Mouse (Mus musculus) embryo, embryonic 11 days (tissue): ENCODE data around the gene Ear6.
"Not testable (repeated sequence)": the region's sequence is repeated elsewhere in the genome, so short reads cannot be mapped to it uniquely, and the experiment has no call there.

Experiments
- DNase-seq: peaks from one replicate; pipeline ENCODE4 v3.0.0-alpha.2; 2015

The Ear6 gene

DNA sequence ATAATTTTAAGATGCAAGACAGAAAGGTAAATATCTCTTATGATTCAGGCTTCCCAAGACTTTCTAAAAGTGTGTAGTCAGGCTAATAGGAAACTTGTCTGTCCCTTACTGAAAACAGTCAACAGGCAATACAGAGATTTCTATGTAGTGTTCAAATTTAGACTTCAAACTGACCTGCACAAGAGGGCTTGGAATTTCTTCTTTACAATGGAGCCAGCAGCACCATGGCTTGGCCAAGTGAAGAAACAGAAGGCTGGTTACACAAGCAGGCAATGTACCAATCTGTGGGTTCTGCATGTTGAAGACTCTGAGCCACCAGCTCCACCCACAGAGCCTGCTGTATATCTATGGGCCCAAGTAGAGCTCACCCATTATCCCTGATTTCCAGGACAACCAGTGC is at the start of gene Ear6:
TSS of gene Ear6 (plus strand) at position 301 of the 400 bp plus-strand sequence.
- no peak for DNase-seq

DNA sequence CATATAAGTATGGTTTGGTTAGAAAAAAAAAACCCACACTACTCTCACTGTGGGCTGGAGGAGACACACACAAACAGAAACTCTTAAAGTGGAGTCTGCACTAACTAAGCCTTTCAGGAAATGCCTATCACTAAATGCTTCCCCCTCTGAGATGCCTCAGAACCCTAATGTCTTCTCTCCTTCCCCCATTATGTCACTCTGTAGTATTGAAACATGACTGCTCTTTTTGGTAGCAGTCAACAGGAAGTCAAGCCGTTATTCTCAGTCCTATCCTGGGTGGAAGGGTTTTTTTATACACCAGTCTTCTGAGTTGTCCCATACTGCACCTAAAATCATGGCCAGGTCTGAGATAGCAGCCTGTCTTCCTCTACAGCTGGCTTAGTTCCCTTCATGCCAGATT is 26.9 kb upstream of the Ear6 start:
- DNase-seq, result no peak

DNA sequence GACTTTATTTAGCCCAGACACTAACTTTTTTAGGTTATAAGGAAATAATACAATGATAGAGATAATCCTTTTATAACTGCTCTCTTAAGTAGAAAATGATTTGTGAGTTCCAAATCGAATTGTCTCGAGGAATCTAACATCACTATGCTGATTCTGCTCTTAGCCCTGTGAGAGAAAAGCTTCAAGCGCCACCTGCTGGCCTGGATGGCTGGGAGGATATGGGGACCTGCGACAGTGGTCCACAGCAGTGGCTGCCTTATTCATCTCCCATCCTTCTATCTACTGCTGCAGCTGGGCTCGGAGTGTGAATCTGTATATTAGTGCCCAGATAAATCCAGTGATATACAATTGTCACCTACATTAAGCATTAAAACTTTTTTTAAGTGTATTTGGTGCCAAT is 25.7 kb upstream of the Ear6 start:
- DNase-seq, result not testable (repeated sequence)

DNA sequence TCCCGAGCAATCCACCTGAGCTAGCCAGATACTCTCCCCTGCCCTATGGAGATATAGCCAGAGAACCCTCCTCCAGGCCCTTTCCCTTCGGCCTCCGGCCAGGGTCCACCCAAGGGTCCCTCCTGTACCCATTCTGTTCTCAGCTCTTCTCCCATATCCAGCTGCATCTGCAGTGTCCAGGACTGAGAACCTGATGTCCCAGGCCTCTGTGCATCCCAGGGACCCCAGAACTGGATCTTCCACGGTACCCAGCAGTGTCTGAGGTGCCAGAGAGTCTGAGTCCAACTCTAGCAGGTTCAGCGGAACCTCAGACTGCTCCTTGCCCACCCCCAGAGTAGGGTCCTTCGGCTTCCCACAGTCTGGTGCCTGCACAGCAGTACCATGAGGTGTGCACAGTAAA is 24.3 kb upstream of the Ear6 start:
- no peak for DNase-seq

DNA sequence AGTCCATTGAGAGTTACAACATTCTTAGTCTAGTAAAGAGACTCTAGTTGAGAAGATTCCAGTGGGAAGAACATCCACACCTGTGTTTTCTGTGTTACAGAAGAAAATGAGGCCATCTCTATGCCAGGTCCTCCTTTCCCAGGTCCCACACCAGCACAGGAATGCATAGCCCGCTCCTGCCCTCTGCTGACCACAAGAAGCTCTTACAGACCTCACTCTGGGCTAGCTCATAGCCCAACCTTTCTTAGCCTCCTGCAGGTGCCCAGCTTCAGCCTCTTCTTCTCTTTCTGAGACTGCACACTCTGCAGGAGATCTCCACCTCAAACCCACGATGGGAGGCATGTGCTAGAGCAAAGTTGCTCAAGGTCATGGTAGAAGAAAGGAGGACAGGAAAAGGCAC is 15.0 kb upstream of the Ear6 start:
- not testable (repeated sequence) for DNase-seq

DNA sequence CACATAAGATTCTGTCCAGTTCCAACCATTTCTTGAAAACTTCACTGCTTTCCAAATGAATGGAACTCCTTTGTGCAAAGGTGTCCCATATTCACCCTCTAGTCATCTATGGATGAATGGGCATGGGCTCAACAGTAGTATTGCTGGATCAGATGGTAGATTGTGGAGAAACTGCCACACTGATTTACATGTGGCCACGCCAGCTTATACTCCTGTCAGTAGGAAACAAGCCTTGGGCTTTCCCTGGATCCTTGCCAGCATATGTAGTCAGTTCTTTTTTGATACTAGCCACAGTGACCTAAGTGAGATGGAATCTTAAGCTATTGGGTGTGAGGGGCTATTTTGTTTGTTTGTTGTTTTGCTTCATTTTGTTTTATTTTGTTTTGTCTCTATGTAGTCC is 11.2 kb upstream of the Ear6 start:
- DNase-seq, result no peak

DNA sequence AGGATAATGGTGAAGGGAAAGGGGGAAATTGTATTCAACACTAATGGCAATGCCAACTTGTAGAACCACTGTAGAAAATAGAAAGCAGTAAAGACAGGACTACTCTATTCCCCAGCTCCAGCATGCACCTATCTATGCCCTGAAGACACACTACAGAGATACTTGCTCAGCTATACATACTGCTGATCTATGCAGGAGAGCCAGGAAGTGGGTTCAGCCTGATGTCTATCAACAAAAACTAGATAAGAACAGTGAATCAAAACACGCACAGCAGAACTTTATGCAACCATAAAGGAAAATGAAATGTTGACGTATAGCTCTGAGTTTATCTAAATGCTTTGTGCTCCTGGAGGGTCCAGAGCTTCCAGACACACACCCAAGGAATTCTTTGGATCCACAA is 10.7 kb upstream of the Ear6 start:
- DNase-seq, result no peak

DNA sequence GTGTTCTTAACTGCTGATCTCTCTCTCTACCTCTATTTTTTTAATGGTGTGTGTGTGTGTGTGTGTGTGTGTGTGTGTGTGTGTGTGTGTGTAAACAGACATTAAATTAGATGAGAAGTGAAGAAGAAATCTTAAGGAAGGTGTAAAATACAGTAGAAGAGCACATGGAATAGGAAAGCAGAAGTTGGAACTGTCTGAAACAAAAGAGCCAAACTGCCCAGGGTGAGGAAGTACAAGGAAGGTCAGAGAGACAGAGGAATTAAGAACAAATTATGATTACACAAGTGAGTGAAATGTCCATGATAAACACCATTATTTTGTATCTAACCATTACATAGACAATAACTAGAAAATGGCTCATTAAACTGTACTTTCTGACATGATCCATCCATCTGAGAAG is 9.6 kb upstream of the Ear6 start:
- DNase-seq, result no peak

DNA sequence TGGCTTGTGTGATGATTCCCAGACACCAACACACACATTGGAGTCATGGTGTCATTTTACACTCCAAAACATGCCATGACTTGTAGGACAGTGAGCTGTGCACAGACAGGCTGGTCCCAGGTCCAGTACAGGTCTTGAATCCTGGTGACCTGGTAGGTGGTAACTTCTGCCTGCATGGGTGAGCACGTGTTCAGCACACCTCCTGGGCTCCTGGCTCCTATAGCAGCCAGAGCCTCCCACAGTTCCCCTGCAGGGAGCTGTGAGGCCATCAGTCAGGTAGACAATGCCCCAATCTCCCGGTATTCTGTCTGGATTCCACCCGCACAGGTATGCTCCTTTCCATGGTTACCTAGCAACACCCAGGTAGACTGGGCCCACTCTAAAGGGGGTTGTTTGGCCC is 6.9 kb upstream of the Ear6 start:
- DNase-seq, result no peak

DNA sequence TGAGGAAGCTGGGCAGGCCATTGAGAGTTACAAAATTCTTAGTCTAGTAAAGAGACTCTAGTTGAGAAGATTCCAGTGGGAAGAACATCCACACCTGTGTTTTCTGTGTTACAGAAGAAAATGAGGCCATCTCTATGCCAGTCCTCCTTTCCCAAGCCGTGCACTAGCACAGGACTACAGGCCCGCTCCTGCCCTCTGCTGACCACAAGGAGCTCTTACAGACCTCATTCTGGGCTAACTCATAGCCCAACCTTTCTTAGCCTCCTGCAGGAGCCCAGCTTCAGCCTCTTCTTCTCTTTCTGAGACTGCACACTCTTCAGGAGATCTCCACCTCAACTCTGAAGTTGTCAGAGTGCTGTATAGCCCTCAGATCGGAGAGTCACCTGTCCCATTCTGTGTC is 2.5 kb upstream of the Ear6 start:
- DNase-seq, result peak; percentile 37

DNA sequence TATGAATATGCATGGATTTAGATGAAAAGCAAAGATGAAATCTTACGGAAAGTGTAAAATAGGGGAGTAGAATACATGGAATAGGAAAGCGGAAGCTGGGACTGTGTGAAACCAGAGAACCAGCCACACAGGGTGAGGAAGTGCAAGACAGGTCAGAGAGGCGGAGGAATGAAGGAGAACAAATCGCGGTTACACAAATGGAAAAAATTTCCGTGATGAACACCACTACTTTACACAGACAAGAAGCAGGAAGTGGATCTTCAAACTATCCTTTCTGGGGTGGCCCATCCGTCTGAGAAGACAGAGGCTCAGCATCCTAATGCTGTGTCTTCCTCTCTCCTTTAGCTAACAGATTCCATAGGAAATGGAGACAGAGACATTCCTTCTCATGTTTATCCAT is 1.8 kb downstream of the Ear6 start:
- not testable (repeated sequence) for DNase-seq

DNA sequence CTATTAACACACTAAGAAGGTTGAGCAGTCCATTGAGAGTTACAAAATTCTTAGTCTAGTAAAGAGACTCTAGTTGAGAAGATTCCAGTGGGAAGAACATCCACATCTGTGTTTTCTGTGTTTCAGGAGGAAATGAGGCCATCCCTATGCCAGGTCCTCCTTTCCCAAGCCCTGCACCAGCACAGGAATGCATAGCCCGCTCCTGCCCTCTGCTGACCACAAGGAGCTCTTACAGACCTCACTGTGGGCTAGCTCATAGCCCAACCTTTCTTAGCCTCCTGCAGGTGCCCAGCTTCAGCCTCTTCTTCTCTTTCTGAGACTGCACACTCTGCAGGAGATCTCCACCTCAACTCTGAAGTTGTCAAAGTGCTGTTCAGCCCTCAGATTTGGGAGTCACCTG is 10.1 kb downstream of the Ear6 start:
- peak; percentile 44 for DNase-seq

DNA sequence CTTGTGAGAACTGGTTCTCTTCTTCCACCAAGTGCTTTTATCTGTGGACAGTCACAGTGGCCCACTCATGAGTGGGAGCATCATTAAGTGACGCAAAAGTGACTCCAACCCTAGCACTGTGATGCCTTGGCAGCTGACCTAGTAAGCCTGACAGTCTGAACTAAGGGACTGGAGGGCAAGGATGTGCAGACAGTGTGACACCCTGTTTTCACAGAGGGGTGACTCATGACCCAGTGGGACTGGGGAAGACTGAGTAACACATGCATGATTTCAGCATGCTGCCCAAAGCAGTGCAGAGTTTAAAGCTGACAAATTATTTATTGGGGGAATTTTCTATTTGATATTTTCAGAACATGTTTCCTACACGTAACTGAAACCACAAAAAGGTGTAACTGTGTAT is 17.3 kb downstream of the Ear6 start:
- no peak for DNase-seq

DNA sequence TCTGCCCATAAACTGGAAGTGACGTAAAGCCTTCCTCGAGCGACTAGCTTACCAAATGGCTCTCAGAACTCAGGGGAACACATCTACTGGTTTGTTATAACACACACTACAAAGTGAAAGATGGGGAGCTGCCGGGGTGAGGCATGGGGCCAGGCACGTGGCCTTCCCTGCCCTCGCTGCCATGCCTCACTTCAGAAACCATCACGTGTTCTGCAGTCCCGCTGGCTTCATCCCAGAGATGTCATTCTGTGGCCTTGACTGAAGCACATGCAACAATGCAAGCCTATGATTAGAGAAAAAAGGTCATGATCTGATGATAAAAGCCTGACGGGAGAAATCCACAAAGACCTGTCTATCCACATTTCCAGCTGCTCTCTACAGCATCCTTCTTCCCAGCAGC is 18.2 kb downstream of the Ear6 start:
- no peak for DNase-seq

DNA sequence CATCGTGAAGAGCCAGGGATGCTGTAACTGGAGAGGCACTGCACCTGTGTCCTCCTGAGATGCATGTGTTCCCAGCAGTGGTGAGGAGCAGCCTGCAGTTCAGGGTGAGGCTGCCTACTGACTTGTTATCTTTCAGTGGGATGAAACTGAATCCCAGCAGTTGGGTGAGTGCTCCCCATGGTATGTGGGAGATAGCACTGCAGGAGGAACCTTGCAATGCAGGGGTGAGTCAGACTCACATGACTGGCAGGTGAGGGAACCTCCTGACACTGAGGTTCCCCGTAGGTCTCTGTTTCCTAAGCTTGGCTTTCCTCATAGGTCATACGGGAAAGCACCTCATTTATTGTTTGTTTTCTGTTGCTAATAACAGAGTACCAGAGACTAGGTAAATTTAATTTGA is 24.0 kb downstream of the Ear6 start:
- DNase-seq, result no peak

DNA sequence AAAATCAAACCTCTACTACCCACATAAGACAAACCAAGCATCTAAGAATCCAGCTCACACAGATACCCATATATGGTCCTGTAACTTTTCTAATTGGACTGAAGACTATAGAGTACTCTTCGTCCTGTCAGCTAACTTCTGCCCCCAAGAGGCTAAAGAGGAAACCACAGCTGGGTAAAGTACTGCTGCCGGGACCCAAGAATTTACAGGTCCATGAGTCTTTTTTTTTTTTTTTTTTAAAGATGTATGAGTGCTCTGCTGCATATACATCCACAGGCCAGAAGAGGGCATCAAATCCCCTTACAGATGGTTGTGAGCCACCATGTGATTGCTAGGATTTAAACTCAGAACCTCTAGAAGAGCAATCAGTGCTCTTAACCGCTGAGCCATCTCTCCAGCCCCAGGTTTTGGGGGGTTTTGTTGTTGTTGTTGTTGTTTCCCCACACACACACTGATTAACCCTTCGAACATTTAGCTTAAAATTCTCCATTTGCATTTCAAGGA is 30.1 kb downstream of the Ear6 start:
- DNase-seq, result peak; percentile 81

DNA sequence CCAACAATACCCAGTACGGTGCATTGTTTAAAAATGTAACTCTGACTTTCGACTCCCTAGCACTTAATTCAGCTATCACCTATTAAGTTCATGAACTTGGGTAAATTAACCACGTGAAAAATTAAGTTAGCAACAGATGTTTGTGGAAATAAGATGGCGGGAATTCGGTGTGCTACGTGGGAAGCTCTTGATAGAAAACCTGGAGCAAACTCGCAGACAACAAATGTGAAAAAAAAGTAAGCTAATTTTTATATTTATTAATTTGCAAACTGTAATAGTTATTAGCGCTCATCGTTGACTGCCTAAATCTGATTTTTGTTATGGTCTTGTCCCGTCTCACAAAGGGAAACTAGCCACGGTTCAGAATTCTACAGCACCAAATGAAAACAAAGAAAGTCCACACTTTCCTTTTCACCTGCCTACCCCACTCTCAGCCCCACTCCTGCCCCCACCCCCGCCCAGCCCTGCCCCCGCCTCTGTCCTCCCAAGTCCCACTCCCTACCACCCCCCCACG is 30.6 kb downstream of the Ear6 start:
- DNase-seq, result peak; percentile 68

DNA sequence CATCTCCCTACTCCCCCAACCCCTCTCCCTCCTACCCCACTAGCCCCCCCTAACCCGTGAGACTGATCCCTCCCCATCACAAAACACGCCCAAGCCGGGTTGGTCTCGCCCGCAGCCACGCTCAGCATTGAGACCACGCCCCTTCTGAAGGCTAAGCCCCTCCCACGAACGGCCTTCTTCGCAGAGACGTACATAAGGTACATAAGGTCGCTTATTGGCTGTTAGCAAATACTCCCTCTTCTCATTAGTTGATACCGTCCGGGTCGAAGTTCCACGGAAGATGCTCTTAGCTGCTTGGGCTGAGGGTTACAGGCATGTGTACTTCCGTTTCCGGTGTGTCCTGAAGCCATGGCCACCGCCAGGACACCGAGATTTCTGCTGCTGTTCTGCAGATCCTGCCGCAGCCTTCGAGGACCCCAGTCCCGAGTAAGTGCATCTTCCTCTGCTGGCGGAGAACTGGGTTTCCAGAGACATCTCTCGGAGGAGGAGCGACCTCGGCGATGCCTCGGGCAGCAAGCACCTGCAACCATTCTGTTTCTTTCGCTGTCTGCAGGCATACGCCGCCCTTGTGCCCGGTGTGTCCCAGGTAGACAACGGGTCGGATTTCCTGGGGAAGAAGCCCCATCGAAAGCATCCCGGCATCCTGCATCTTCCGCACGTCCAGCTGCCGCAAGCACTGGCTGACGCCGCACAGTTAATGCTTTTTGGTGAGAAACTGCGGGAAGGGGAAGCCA is 31.3 kb downstream of the Ear6 start, which contains the start of gene Mettl17:
TSS of gene Mettl17 (plus strand) at position 245 of the 734 bp plus-strand sequence.
- peak; percentile 98 for DNase-seq

DNA sequence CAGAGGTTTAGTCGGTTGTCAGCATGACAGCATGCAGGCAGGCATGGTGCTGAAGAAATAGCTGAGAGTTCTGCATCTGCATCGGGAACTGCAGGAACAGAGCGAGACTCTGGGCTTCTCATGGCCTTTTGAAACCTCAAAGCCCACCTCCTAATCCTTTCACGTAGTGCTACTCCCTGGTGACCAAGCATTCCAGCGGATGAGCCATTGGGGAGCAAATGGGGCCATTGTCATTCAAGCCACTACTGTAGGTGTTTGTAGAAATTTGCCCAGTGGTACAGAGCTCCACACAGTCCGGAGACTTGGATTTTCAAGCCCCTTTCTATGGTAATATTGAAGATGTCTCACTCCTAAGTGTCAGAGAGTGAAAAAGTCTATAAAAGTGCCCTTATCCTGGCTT is 32.6 kb downstream of the Ear6 start:
- no peak for DNase-seq

DNA sequence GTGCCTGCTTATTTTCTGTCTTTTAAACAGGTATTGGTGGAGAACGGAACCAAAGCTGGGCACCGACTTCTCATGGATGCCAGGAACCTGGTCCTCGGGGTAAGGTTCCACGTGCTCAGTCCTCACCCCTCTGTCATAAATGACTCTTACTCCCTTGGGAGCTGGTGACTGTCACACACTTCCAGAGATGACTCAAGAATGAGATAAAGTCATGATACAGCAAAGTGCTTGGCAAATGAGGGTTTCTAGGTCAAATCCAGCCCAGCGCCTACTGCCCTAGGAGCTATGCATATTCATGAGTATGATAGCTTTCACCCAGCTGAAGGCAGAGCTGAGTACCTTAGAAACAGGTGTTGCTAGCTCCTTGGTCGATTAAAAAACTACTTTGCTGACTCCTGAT is 36.3 kb downstream of the Ear6 start:
- DNase-seq, result no peak

DNA sequence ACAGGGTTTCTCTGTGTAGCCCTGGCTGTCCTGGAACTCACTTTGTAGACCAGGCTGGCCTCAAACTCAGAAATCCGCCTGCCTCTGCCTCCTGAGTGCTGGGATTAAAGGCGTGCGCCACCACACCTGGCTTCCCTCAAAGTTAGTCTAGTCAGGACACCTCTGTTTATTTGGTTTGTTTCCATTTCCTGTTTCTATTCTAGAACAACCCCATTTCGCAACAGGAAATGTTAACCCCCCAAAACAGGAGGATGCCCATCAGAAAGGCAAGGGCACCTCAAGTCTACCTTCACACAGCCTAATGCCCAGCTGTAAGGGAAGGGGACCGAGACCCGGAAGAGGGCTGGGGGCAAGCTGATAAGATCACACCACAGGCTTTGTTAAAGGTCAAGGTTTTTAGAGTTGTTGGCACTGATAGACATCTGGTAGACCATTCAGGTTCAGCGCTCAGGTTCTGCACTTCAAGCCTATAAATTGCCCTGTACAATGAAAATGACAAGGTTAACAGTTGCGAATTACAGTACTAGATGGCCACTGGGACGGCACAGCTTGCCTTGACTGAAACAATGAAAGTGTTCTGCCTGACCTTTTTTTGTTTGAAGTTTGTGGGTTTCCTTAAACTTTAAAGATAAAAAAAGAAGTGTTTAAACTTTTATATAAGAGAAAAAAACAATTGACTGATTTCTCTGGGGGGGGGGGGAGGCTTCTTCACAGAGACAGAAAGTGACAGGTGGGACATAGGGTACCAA is 38.9 kb downstream of the Ear6 start, which contains the start of gene Slc39a2:
TSS of gene Slc39a2 (plus strand) at position 699 of the 749 bp plus-strand sequence.
- DNase-seq, result no peak

DNA sequence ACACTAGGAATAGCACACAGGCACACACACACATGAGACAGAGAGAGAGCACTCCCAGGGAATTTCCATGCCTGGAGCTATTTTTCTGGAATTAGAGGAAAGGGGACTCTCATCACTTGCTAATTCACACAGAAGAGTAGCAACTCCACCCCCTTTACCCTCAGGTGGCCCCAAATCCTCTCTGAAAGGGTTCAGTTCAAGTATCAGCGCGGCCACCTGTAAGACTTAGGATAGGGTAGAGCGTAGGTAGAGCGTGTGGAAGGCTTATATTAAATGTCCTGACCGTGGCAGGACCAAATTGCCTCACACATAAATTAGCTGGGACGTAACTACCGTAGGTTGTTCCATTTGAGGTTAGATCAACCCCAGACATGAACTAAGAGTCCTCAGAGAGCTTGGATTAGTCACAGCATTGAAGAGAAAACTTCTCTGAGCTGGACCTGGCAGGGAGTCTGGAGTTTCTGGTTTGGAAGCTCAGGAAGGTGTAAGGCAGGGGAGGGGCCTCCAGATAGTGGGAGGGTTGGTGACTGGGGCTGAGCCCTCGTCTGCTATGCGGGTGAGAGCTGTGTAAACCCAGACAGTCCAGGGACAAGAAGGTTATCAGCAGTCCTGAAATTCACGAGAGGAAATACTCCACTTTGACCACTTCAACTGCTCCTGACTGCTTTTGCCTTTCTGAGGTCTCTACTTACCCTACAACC is 39.7 kb downstream of the Ear6 start:
- DNase-seq, result no peak

DNA sequence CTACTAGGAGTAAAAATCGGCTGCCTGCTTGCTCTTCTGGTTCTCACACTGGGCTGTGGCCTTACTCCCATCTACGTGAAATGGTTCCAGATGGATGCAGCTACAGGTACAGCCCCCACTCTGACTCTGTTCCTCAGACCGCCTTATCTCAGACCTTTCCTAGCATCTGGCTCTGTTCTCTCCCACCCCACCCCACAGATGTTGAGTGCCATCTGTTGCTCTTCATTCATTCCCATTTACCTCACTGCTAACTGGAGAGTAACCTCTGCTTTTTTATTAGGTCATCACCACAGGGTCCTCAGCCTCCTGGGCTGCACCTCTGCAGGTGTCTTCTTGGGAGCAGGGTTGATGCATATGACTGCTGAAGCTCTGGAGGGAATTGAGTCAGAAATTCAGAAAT is 40.3 kb downstream of the Ear6 start:
- DNase-seq, result no peak
